Mouse (Mus musculus) erythroblast, embryonic 14.5 days (primary cell): ENCODE data around the gene 2310011J03Rik.
A peak's percentile ranks its signal among the peaks of the same experiment; 100 is the strongest.

ENCODE experiments used
- GATA1 ChIP-seq: IDR thresholded peaks from 2 replicates; pipeline ENCODE4 v1.6.1; 2012; ENCODE audit warnings: low read length, inconsistent platforms, mixed read lengths
- TAL1 ChIP-seq: IDR thresholded peaks from 3 replicates; pipeline ENCODE4 v1.6.1; 2012; ENCODE audit warnings: low read length, inconsistent platforms, mixed read lengths

- TF ChIP-seq GATA1 (peak; percentile 56), TAL1 (peak; percentile 79)
These were observed 23.9 kb upstream of the 2310011J03Rik start for GRCm38 (mm10) chr10:80344131-80344661.
